Mouse (Mus musculus): ENCODE results near the gene Cct5.

- peak; percentile 95 for TF ChIP-seq CTCF (IDR thresholded peaks at IDR 0.05; ENCODE audit: control insufficient read depth, insufficient read depth, insufficient read length)
- TF ChIP-seq MYOD1 (IDR thresholded peaks at IDR 0.05; ENCODE audit: control insufficient read depth, insufficient read length, low read depth), result no peak
- no peak for TF ChIP-seq FOSL1 (IDR thresholded peaks at IDR 0.05; ENCODE audit: insufficient read depth, low read length, poor library complexity, severe bottlenecking)
- no peak for TF ChIP-seq USF1 (IDR thresholded peaks at IDR 0.05; ENCODE audit: low read depth)
Observed at GRCm38 (mm10) chr15:31586519-31586918, 15.1 kb downstream of the Cct5 start.
